Mouse (Mus musculus) urinary bladder, adult 18-20 months (tissue): ENCODE data around the gene Baz2a.
"Not testable (repeated sequence)": the region's sequence is repeated elsewhere in the genome, so short reads cannot be mapped to it uniquely, and the experiment has no call there.

ENCODE experiments used
- DNase-seq, 2 experiments: peaks; one replicate each; pipeline ENCODE4 v3.0.0; 2022; ENCODE audit warnings: low spot score in 2 of 2, mixed read lengths in 2 of 2

Gene Baz2a

GRCm38 (mm10) chr10:128091564-128092505 lies at the start of gene Baz2a:
Gene Baz2a (plus strand): TSS chr10:128091577.
- DNase-seq, result peak; percentile 50 to 53

DNA sequence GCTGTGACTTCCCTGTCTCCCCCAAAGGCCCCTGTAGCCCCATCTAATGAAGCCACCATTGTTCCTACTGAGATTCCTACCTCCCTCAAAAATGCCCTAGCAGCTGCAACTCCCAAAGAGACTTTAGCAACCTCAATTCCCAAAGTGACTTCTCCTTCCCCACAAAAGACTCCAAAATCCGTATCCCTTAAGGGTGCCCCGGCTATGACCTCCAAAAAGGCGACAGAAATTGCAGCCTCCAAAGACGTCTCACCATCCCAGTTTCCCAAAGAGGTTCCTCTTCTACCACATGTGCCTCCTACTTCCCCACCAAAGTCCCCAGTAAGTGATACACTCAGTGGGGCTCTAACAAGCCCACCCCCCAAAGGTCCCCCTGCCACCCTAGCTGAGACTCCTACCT lies 49.7 kb upstream of the Baz2a start:
- DNase-seq, result no peak

DNA sequence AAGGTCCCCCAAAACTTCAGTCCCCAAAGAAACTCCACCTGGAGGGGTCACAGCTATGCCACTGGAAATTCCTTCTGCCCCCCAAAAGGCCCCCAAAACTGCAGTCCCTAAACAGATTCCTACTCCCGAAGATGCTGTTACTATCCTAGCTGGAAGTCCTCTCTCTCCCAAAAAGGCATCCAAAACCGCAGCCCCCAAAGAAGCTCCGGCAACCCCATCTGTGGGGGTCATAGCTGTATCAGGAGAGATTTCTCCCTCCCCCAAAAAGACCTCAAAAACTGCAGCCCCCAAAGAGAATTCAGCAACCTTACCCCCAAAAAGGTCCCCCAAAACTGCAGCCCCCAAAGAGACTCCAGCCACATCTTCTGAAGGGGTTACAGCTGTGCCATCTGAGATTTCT lies 48.9 kb upstream of the Baz2a start:
- DNase-seq, result no peak

- DNase-seq, result no peak
These were observed 48.1 kb upstream of the Baz2a start for GRCm38 (mm10) chr10:128043041-128043835.

DNA sequence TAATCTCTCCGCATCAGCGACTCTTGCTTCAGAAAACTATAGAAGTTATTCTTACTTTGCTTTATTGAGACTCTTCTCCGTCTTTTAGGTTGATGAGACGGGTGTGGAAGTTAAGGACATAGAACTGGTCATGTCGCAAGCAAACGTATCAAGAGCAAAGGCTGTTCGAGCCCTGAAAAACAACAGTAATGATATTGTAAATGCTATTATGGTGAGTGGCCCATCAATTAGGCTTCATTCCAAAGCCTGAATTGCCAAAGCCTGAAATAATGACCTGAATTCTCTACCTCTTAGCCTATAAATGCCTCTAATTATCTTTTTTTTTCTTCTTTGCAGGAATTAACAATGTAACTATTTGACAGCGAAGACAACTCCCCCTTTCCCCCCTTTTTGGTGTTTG lies 43.2 kb upstream of the Baz2a start:
- DNase-seq, result no peak

- no peak for DNase-seq
These were observed 41.6 kb upstream of the Baz2a start for GRCm38 (mm10) chr10:128049741-128050140.

DNA sequence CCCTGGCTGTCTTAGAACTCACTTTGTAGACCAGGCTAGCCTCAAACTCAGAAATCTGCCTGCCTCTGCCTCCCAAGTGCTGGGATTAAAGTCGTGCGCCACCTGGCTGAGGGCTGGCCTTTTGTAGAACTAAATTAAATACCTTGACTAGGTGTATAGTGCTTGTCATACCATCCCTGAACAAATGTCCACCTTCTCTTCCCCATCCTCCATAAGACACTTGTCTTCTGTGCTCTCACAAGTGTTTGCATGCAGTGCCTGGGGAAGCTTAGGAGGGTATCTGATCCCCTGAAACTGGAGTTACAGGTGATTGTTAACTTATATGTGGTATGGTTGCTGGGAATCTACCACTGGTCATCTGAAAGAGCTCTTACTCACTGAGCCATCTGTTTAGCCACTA lies 41.0 kb upstream of the Baz2a start:
- DNase-seq, result no peak

DNA sequence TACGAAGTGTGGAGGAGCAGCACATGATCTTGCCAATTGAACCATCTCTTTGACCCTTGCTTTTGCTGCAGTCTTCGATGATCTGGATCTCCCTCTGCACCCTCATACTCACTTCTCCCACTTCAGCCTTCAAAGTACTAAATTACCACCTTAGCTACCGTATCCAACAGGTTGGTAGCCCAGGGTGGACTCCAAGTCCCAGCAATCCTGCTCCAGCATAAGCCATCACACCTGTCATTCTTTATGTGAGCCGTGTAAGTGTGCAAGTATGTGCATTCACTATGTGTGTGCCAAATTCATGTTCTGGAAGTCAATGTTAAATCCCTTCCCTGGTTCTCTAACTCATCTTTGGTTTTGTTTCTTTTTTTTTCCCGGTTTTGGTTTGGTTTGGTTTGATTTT lies 39.8 kb upstream of the Baz2a start:
- no peak for DNase-seq

- DNase-seq, result not testable (repeated sequence)
These were observed 39.2 kb upstream of the Baz2a start for GRCm38 (mm10) chr10:128052136-128052535.

- DNase-seq, result no peak
These were observed 38.4 kb upstream of the Baz2a start for GRCm38 (mm10) chr10:128053001-128053400.

- no peak for DNase-seq
These were observed 33.2 kb upstream of the Baz2a start for GRCm38 (mm10) chr10:128058184-128058583.

- DNase-seq, result peak; percentile 88 to 95
These were observed 32.7 kb upstream of the Baz2a start, which contains the start of gene Ptges3 for GRCm38 (mm10) chr10:128058601-128059151. Gene Ptges3 (plus strand): TSS chr10:128058954.

GRCm38 (mm10) chr10:128059207-128059981 lies 32.0 kb upstream of the Baz2a start:
- peak in 1 of 2 experiments; percentile 55 for DNase-seq

- no peak for DNase-seq
These were observed 30.3 kb upstream of the Baz2a start for GRCm38 (mm10) chr10:128061109-128061508.

DNA sequence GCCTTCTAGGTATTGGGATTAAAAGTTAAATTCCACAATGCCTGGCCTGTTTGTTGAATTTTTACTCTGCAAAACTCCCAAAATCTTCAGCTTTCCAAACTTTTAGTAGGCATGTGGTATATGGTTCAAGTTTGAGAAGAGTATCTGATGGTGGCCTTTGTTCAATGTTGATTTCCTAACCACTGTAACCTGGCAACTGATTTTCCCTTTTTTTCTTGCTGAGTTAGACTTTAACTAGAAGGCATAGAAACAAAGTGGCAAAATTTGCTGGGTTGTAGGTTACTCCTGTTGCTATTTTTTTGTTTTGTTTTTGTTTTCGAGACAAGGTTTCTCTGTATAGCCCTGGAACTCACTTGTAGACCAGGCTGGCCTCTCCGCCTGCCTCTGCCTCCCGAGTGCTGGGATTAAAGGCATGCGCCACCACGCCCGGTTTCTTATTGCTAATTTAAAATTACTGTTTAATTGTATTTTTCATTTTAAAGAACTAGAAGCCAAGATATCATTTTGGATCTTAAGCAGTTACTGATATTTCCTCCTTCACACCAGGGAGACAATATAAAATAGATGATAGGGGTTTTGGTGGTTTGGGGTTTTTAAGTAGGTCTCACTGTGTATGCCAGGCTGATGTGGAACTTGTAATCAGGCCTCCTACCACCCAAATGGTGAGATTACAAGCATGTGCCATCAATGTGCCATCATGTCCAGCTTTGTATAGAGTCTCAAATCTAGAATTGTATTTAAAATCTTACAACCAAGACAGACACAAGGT lies 29.0 kb upstream of the Baz2a start:
- no peak for DNase-seq

DNA sequence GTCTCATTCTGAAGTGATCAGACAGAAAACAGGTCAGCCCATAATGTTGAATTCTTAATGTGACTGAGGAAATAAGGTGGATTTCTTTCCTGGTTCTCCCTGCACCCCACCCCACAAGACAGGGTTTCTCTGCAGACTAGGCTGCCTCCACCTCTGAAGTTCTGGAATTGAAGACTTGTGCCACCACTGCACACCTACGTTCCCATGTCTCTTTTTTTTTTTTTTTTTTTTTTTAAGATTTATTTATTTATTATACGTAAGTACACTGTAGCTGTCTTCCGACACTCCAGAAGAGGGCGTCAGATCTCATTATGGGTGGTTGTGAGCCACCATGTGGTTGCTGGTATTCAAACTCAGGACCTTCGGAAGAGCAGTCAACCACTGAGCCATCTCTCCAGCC lies 25.3 kb upstream of the Baz2a start:
- DNase-seq, result no peak

DNA sequence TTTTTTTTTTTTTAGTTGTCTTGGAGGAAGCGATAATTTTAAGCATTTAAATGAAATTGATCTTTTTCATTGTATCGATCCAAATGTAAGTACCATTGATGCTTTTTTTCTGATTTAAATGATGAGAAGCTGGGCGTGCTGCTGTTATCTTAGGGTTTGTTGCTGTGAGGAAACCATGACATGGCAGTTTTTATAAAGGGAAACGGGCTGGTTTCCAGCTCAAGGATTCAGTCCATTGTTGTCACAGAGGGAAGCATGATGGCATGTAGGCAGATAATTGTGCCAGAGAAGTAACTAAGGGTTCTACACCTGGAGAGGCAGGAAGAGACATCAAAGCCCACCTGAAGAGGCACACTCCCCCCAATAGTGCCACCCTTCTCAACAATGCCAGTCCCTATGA lies 22.2 kb upstream of the Baz2a start:
- no peak for DNase-seq

DNA sequence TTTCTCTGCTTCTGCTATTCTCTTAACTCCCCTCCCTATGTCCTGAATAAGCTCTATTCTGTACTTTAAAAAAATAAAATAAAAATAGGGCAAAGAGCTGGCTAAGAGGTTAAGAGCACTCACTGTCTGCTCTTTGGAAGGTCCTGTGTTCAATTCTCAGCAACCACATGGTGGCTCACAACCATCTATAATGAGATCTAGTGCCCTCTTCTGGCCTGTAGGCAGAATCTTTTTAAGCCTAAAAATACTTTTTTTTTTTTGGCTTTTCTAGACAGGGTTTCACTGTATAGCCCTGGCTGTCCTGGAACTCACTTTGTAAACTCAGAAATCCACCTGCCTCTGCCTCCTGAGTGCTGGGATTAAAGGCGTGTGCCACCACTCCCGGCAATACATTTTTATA lies 20.9 kb upstream of the Baz2a start:
- not testable (repeated sequence) for DNase-seq

GRCm38 (mm10) chr10:128078269-128078668 lies 13.1 kb upstream of the Baz2a start:
- DNase-seq, result not testable (repeated sequence)

DNA sequence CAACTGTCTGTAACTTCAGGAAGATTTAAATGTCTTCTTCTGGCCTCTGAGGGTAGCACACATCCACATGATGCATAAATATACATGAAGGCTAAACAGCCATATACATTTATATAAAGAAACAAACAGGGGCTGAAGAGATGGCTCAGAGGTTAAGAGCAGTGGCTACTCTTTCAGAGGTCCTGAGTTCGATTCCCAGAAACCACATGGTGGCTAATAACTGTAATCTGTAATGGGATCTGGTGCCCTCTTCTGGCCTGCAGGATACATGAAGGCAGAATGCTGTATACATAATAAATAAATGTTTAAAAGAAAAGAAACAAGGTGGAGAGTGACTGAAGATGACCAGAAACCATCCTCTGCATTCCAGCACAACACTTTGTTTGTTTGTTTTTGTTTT lies 10.9 kb upstream of the Baz2a start:
- no peak for DNase-seq
